Mouse (Mus musculus) hindbrain, embryonic 11.5 days (tissue): ENCODE measurements around the gene Gatad2b. TPM values are rescaled to one million over a fixed set of nuclear protein-coding genes. Genes with fewer than 3 reads are reported as not detected.
"Not testable (repeated sequence)": the region's sequence is repeated elsewhere in the genome, so short reads cannot be mapped to it uniquely, and the experiment has no call there.

ENCODE experiments used
- ATAC-seq: fragments of 200-750 bp; cut with Nextera tagmentation; 2 replicates; pipeline ENCODE4 v1.8.0; 2017; ENCODE audit warnings: mild to moderate bottlenecking, moderate TSS enrichment, moderate library complexity; ENCODE audit not compliant: low FRiP score
- DNase-seq: peaks from one replicate; pipeline ENCODE4 v3.0.0-alpha.2; 2015; ENCODE audit warnings: low spot score
- H3K27ac ChIP-seq: fragments of 300-500 bp; sonication (generic); 2 replicates; pipeline ENCODE4 v1.5.1; 2014; ENCODE audit warnings: mild to moderate bottlenecking, low read depth, low read length
- H3K27me3 ChIP-seq: fragments of 300-500 bp; sonication (generic); 2 replicates; pipeline ENCODE4 v1.6.1; 2014; ENCODE audit warnings: mild to moderate bottlenecking, low read length, moderate library complexity, mixed read lengths; ENCODE audit not compliant: control insufficient read depth, insufficient read depth
- H3K36me3 ChIP-seq: fragments of 300-500 bp; sonication (generic); 2 replicates; pipeline ENCODE4 v1.6.1; 2014; ENCODE audit warnings: mild to moderate bottlenecking, low read length, moderate library complexity, mixed read lengths; ENCODE audit not compliant: control insufficient read depth, insufficient read depth
- H3K4me1 ChIP-seq: fragments of 300-500 bp; sonication (generic); replicated peaks from 2 replicates; pipeline ENCODE4 v1.6.1; 2014; ENCODE audit warnings: low read length, mixed read lengths; ENCODE audit not compliant: control insufficient read depth, insufficient read depth
- H3K4me2 ChIP-seq: fragments of 300-500 bp; sonication (generic); replicated peaks from 2 replicates; pipeline ENCODE4 v1.6.1; 2014; ENCODE audit warnings: mild to moderate bottlenecking, low read depth, low read length
- H3K4me3 ChIP-seq: fragments of 300-500 bp; sonication (generic); 2 replicates; pipeline ENCODE4 v1.5.1; 2014; ENCODE audit warnings: low read depth, low read length
- H3K9ac ChIP-seq: fragments of 300-500 bp; sonication (generic); 2 replicates; pipeline ENCODE4 v1.6.1; 2014; ENCODE audit warnings: low read depth, low read length
- H3K9me3 ChIP-seq: fragments of 300-500 bp; sonication (generic); 2 replicates; pipeline ENCODE4 v1.6.1; 2016; ENCODE audit warnings: low read length; ENCODE audit not compliant: control insufficient read depth
- whole genome bisulfite sequencing: fragments of 180-500 bp; shearing (Covaris S2); extraction: QIAGEN DNeasy Blood & Tissue Kit; methylation state at CpG from one replicate; pipeline ENCODE4 v1.1.7; 2014; 5-methylcytosine and 5-hydroxymethylcytosine counted together
- polyA plus RNA-seq: library from polyadenylated mRNA; unstranded; fragments of >200 nt; fragmentation: Nextera tagmentation; extraction: Ambion mirVana; gene quantifications from 2 replicates; pipeline ENCODE4 v1.2.1, GENCODE M21; 2014

Gatad2b gene
- polyA plus RNA-seq, 1 experiment from 2014 or later: 26.0 TPM

- not testable (repeated sequence) for H3K27ac ChIP-seq, H3K27me3 ChIP-seq, H3K9me3 ChIP-seq, DNase-seq, H3K4me2 ChIP-seq, H3K4me3 ChIP-seq, ATAC-seq, H3K9ac ChIP-seq, H3K4me1 ChIP-seq
- WGBS: 65% methylated on average over 2 of the region's 2 CpGs
- peaks cover 12% of the 10 kb centered on the region for H3K36me3 ChIP-seq
Observed at GRCm38 (mm10) chr3:90342853-90343252, 49.9 kb downstream of the Gatad2b start.

GRCm38 (mm10) chr3:90347847-90348246 is 54.9 kb downstream of the Gatad2b start:
- no peaks in the 10 kb centered on the region for H3K9me3 ChIP-seq
- H3K4me3 ChIP-seq: no peak overlapping the region
- no peaks in the 10 kb centered on the region for H3K4me1 ChIP-seq
- no peak overlapping the region for H3K9ac ChIP-seq
- H3K27ac ChIP-seq: no peak overlapping the region
- DNase-seq: no peak
- no peak overlapping the region for H3K4me2 ChIP-seq
- WGBS: 94% methylated on average over 4 of the region's 4 CpGs
- ATAC-seq: no peak
- H3K27me3 ChIP-seq: no peaks in the 10 kb centered on the region
- H3K36me3 ChIP-seq: peaks cover 14% of the 10 kb centered on the region; the same call in 1 of the 2 replicates

DNA sequence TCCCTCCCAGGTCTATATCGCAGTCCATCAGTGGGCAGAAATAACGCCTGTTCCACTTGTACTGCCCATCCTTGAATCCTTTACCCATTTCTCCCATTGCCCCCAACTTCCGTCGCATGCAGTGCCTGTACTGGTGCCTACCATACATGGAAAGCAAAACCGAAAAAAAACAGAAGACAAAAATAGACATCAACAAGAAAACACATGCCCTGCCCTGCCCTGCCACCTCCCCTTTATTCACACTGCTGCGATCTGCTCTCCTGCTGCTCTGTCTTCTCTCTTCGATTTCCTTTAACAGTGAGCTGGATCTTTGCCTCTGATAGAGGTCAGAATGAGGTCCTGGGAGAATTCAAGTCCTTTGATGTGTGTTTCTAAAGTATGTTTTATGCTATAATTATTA is 65.0 kb downstream of the Gatad2b start:
- no peaks in the 10 kb centered on the region for H3K4me1 ChIP-seq
- H3K9me3 ChIP-seq: no peaks in the 10 kb centered on the region
- no peak overlapping the region for H3K4me3 ChIP-seq
- H3K9ac ChIP-seq: no peak overlapping the region
- H3K27ac ChIP-seq: no peak overlapping the region
- no peak overlapping the region for H3K4me2 ChIP-seq
- H3K27me3 ChIP-seq: no peaks in the 10 kb centered on the region
- H3K36me3 ChIP-seq: peaks cover 11% of the 10 kb centered on the region; the same call in 1 of the 2 replicates
- 94% methylated on average over 7 of the region's 7 CpGs for WGBS
- no peak for DNase-seq
- no peak for ATAC-seq

DNA sequence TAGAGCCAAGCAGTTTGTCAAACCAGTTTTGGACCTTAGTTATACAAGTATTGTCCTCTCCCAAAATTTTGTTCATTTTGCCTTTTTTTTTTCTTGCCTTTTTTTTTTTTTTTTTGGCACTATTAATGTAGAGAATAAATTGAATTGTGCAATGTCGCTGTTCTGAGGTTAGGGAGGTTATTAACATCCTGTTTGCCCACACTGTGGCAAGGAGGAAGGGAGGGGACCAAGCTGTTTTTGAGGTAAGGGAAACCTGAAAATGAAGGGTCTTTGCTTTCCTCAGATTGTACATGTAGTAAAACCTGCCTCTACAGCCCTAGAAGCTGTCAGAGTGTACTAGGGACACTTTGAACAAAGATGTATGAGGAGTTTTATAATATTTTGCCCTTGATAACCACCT is 66.3 kb downstream of the Gatad2b start:
- peaks cover 9% of the 10 kb centered on the region; the same call in 1 of the 2 replicates for H3K36me3 ChIP-seq
- WGBS: 95% methylated on average over 1 of the region's 1 CpGs

GRCm38 (mm10) chr3:90361476-90361875 is 68.5 kb downstream of the Gatad2b start:
- ATAC-seq (no peak), DNase-seq (no peak)
- Histone ChIP-seq H3K27ac (no peak overlapping the region), H3K9ac (no peak overlapping the region), H3K9me3 (no peaks in the 10 kb centered on the region), H3K36me3 (0 out of 2 replicates have a peak, but pooled peaks cover 3% of the 10 kb centered on the region), H3K4me1 (no peaks in the 10 kb centered on the region), H3K27me3 (no peaks in the 10 kb centered on the region), H3K4me2 (no peak overlapping the region), H3K4me3 (no peak overlapping the region)
- WGBS: 88% methylated on average over 4 of the region's 4 CpGs

More for the DNA sequence above, 66.3 kb downstream of the Gatad2b start:
- no peak overlapping the region for H3K27ac ChIP-seq
- no peak overlapping the region for H3K4me2 ChIP-seq
- ATAC-seq (no peak), DNase-seq (no peak)
- H3K9me3 ChIP-seq: no peaks in the 10 kb centered on the region
- no peak overlapping the region for H3K9ac ChIP-seq
- no peaks in the 10 kb centered on the region for H3K27me3 ChIP-seq
- H3K4me3 ChIP-seq: no peak overlapping the region
- H3K4me1 ChIP-seq: no peaks in the 10 kb centered on the region

DNA sequence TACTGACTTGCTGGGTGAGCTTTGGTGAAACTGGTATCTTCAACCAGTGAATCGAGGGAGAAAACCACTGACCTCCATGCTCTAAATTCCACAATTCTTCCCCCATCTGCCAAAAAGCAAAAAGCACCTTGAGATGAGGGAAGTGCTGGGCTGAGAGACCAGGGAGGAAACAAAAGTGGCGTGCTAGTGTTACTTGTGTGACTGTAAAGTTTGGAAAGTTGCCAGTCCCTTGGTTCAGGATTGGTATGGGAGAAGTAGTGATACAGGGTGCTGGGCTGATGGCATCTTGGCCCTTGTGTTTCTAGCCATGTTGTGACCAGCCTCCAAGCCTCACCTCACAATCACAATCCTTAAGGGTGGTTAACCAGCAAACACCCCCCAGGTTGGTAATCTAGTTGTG is 69.4 kb downstream of the Gatad2b start:
- Histone ChIP-seq H3K4me3 (no peak overlapping the region), H3K27me3 (no peaks in the 10 kb centered on the region), H3K36me3 (0 out of 2 replicates have a peak, but pooled peaks cover 3% of the 10 kb centered on the region), H3K27ac (no peak overlapping the region), H3K4me2 (no peak overlapping the region), H3K4me1 (no peaks in the 10 kb centered on the region), H3K9me3 (no peaks in the 10 kb centered on the region), H3K9ac (no peak overlapping the region)
- no peak for DNase-seq
- no peak for ATAC-seq
- WGBS: 91% methylated on average over 2 of the region's 2 CpGs

DNA sequence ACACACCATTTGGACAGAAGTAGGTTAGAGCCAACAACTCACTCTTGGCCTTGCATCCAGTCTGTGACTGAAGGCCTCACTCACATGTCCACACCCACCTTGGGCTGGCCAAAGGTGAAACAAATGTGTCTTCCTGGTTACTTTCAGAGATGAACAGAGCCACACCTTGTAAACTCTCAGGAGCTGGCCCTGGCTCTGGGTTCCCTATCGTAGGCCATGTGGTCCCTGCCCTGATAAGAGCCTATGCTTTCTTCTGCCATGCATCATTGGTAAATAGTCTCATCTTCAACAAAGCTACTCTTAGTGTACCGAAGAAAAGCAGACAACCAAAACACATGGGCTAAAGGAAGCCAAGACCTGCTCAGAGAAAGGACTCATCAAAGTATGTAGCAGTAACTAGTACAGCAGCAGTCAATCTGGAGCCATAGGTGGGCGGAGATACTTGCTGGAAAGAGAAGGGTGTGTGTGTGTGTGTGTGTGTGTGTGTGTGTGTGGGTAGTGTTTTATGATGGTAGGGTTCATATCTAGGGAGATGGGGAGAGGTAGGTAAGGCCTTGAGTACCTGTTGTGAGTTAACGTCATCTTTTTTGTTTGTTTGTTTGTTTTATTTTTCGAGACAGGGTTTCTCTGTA is 74.1 kb downstream of the Gatad2b start:
- no peaks in the 10 kb centered on the region for H3K36me3 ChIP-seq
- no peaks in the 10 kb centered on the region for H3K9me3 ChIP-seq
- H3K9ac ChIP-seq: no peak overlapping the region
- DNase-seq (no peak), ATAC-seq (no peak)
- 96% methylated on average over 5 of the region's 5 CpGs for WGBS
- no peak overlapping the region for H3K4me2 ChIP-seq
- H3K4me3 ChIP-seq: no peak overlapping the region
- H3K27me3 ChIP-seq: no peaks in the 10 kb centered on the region
- H3K27ac ChIP-seq: no peak overlapping the region
- no peaks in the 10 kb centered on the region for H3K4me1 ChIP-seq

GRCm38 (mm10) chr3:90369041-90369440 is 76.1 kb downstream of the Gatad2b start:
- Histone ChIP-seq H3K27me3 (no peaks in the 10 kb centered on the region), H3K27ac (no peak overlapping the region), H3K9me3 (no peaks in the 10 kb centered on the region), H3K4me2 (no peak overlapping the region), H3K4me3 (no peak overlapping the region), H3K9ac (no peak overlapping the region), H3K36me3 (no peaks in the 10 kb centered on the region), H3K4me1 (no peaks in the 10 kb centered on the region)
- WGBS: 71% methylated on average over 2 of the region's 2 CpGs
- DNase-seq (no peak), ATAC-seq (no peak)

- H3K9ac ChIP-seq: no peak overlapping the region
- ATAC-seq: no peak
- DNase-seq: no peak
- no peak overlapping the region for H3K27ac ChIP-seq
- H3K4me2 ChIP-seq: no peak overlapping the region
- H3K36me3 ChIP-seq: no peaks in the 10 kb centered on the region
- peaks cover 4% of the 10 kb centered on the region; the same call in 1 of the 2 replicates for H3K4me1 ChIP-seq
- 76% methylated on average over 7 of the region's 7 CpGs for WGBS
- H3K4me3 ChIP-seq: no peak overlapping the region
- no peaks in the 10 kb centered on the region for H3K27me3 ChIP-seq
- H3K9me3 ChIP-seq: no peaks in the 10 kb centered on the region
Observed at GRCm38 (mm10) chr3:90371857-90372256, 78.9 kb downstream of the Gatad2b start.
